Mouse (Mus musculus) liver, embryonic 13.5 days (tissue): ENCODE measurements around the gene Ptgir. TPM values are rescaled to one million over a fixed set of nuclear protein-coding genes. Genes with fewer than 3 reads are reported as not detected.

Source experiments
- ATAC-seq: fragments of 200-750 bp; cut with Nextera tagmentation; 2 replicates; pipeline ENCODE4 v1.8.0; 2017; ENCODE audit warnings: low read depth, mild to moderate bottlenecking, moderate number of reproducible peaks, moderate library complexity
- DNase-seq: peaks from one replicate; pipeline ENCODE4 v3.0.0; 2022
- H3K27ac ChIP-seq: fragments of 300-500 bp; sonication (generic); 2 replicates; pipeline ENCODE4 v1.5.1; 2015; ENCODE audit warnings: moderate library complexity, mild to moderate bottlenecking, inconsistent platforms
- H3K27me3 ChIP-seq: fragments of 300-500 bp; sonication (generic); 2 replicates; pipeline ENCODE4 v1.6.1; 2015; ENCODE audit warnings: mild to moderate bottlenecking, inconsistent platforms
- H3K36me3 ChIP-seq: fragments of 300-500 bp; sonication (generic); 2 replicates; pipeline ENCODE4 v1.6.1; 2015; ENCODE audit warnings: mild to moderate bottlenecking, inconsistent platforms
- H3K4me1 ChIP-seq: fragments of 300-500 bp; sonication (generic); replicated peaks from 2 replicates; pipeline ENCODE4 v1.6.1; 2015; ENCODE audit warnings: inconsistent platforms
- H3K4me2 ChIP-seq: fragments of 300-500 bp; sonication (generic); 2 replicates; pipeline ENCODE4 v1.6.1; 2015; ENCODE audit warnings: inconsistent platforms, mild to moderate bottlenecking, moderate library complexity
- H3K4me3 ChIP-seq: fragments of 300-500 bp; sonication (generic); replicated peaks from 2 replicates; pipeline ENCODE4 v1.5.1; 2015; ENCODE audit warnings: mild to moderate bottlenecking, inconsistent platforms
- H3K9ac ChIP-seq: fragments of 300-500 bp; sonication (generic); 2 replicates; pipeline ENCODE4 v1.6.1; 2015; ENCODE audit warnings: mild to moderate bottlenecking, inconsistent platforms
- H3K9me3 ChIP-seq: fragments of 300-500 bp; sonication (generic); replicated peaks from 2 replicates; pipeline ENCODE4 v1.6.1; 2016; ENCODE audit warnings: inconsistent platforms
- WGBS: fragments of 180-500 bp; shearing (Covaris S2); methylation state at CpG from one replicate; pipeline ENCODE4 v1.1.7; 2015; ENCODE audit not compliant: insufficient replicate concordance; 5-methylcytosine and 5-hydroxymethylcytosine counted together
- polyA plus RNA-seq: library from polyadenylated mRNA; unstranded; fragments of >200 nt; fragmentation: Nextera tagmentation; extraction: Ambion mirVana; gene quantifications from 2 replicates; pipeline ENCODE4 v1.2.1, GENCODE M21; 2015

Ptgir gene
- polyA plus RNA-seq, 1 experiment from 2014 or later, result 1.0 TPM

GRCm38 (mm10) chr7:16923283-16924036 lies 17.2 kb downstream of the Ptgir start:
- H3K9ac ChIP-seq, result peak overlapping the region; percentile 99
- peak overlapping the region; percentile 92 for H3K4me2 ChIP-seq
- H3K4me1 ChIP-seq, result peaks cover 54% of the 10 kb centered on the region
- WGBS, result under 1% methylated on average over 52 of the region's 57 CpGs
- peaks cover 30% of the 10 kb centered on the region for H3K36me3 ChIP-seq
- H3K4me3 ChIP-seq, result peak overlapping the region; percentile 96
- peak overlapping the region; percentile 94 for H3K27ac ChIP-seq
- no peaks in the 10 kb centered on the region for H3K27me3 ChIP-seq
- H3K9me3 ChIP-seq, result no peaks in the 10 kb centered on the region
- ATAC-seq (no peak), DNase-seq (no peak)

- H3K27me3 ChIP-seq, result no peaks in the 10 kb centered on the region
- ATAC-seq, result peak; percentile 85
- peaks cover 46% of the 10 kb centered on the region for H3K4me1 ChIP-seq
- WGBS, result under 1% methylated on average over 62 of the region's 64 CpGs
- peak within 1 kb of the TSS; percentile 94 for H3K27ac ChIP-seq
- H3K4me3 ChIP-seq, result peak within 1 kb of the TSS; percentile 96
- H3K4me2 ChIP-seq, result peak within 1 kb of the TSS; percentile 92
- H3K36me3 ChIP-seq, result peaks cover 23% of the 10 kb centered on the region
- no peaks in the 10 kb centered on the region for H3K9me3 ChIP-seq
- H3K9ac ChIP-seq, result peak within 1 kb of the TSS; percentile 99
- DNase-seq, result peak; percentile 99
These were observed 17.9 kb downstream of the Ptgir start, which contains the start of gene Calm3 for GRCm38 (mm10) chr7:16924037-16924834. Calm3 (minus strand) TSS chr7:16924114.

GRCm38 (mm10) chr7:16928341-16928740 lies 22.1 kb downstream of the Ptgir start:
- ATAC-seq, result no peak
- Histone ChIP-seq H3K9ac (no peak overlapping the region), H3K9me3 (no peaks in the 10 kb centered on the region), H3K4me3 (no peak overlapping the region), H3K36me3 (no peaks in the 10 kb centered on the region), H3K27ac (no peak overlapping the region), H3K27me3 (no peaks in the 10 kb centered on the region), H3K4me1 (peaks cover 10% of the 10 kb centered on the region), H3K4me2 (no peak overlapping the region)
- 23% methylated on average over 2 of the region's 2 CpGs for WGBS
- DNase-seq, result no peak

- Histone ChIP-seq H3K27me3 (peaks cover 5% of the 10 kb centered on the region; the same call in 1 of the 2 replicates), H3K27ac (no peak overlapping the region), H3K4me1 (0 out of 2 replicates have a peak, but pooled peaks cover 2% of the 10 kb centered on the region), H3K4me2 (no peak overlapping the region), H3K4me3 (no peak overlapping the region), H3K9me3 (no peaks in the 10 kb centered on the region), H3K9ac (no peak overlapping the region), H3K36me3 (no peaks in the 10 kb centered on the region)
- DNase-seq, result no peak
- no peak for ATAC-seq
- WGBS, result 7% methylated on average over 1 of the region's 1 CpGs
These were observed 24.6 kb downstream of the Ptgir start for GRCm38 (mm10) chr7:16930850-16931249.

- ATAC-seq, result peak; percentile 42
- H3K4me3 ChIP-seq, result no peak overlapping the region
These were observed 25.8 kb downstream of the Ptgir start for GRCm38 (mm10) chr7:16931968-16932627.

GRCm38 (mm10) chr7:16932704-16933577 lies 26.7 kb downstream of the Ptgir start:
- Histone ChIP-seq H3K4me1 (0 out of 2 replicates have a peak, but pooled peaks cover 2% of the 10 kb centered on the region), H3K27ac (no peak overlapping the region), H3K4me3 (no peak overlapping the region), H3K9ac (no peak overlapping the region), H3K27me3 (peaks cover 5% of the 10 kb centered on the region; the same call in 1 of the 2 replicates), H3K4me2 (no peak overlapping the region), H3K9me3 (no peaks in the 10 kb centered on the region), H3K36me3 (no peaks in the 10 kb centered on the region)
- WGBS, result 34% methylated on average over 14 of the region's 14 CpGs
- ATAC-seq (no peak), DNase-seq (no peak)

More at GRCm38 (mm10) chr7:16931968-16932627, 25.8 kb downstream of the Ptgir start:
- no peaks in the 10 kb centered on the region for H3K9me3 ChIP-seq
- 19% methylated on average over 14 of the region's 14 CpGs for WGBS
- no peak overlapping the region for H3K27ac ChIP-seq
- no peak overlapping the region for H3K4me2 ChIP-seq
- no peak overlapping the region for H3K9ac ChIP-seq
- H3K4me1 ChIP-seq, result 0 out of 2 replicates have a peak, but pooled peaks cover 2% of the 10 kb centered on the region
- H3K27me3 ChIP-seq, result peaks cover 5% of the 10 kb centered on the region; the same call in 1 of the 2 replicates
- DNase-seq, result peak; percentile 54
- H3K36me3 ChIP-seq, result no peaks in the 10 kb centered on the region

GRCm38 (mm10) chr7:16937312-16937711 lies 31.0 kb downstream of the Ptgir start:
- H3K4me3 ChIP-seq, result no peak overlapping the region
- ATAC-seq, result no peak

GRCm38 (mm10) chr7:16938117-16938791 lies 32.0 kb downstream of the Ptgir start:
- Histone ChIP-seq H3K27me3 (peaks cover 33% of the 10 kb centered on the region), H3K9me3 (no peaks in the 10 kb centered on the region), H3K27ac (no peak overlapping the region), H3K9ac (no peak overlapping the region), H3K36me3 (no peaks in the 10 kb centered on the region), H3K4me3 (no peak overlapping the region), H3K4me2 (no peak overlapping the region), H3K4me1 (no peaks in the 10 kb centered on the region)
- 58% methylated on average over 17 of the region's 17 CpGs for whole genome bisulfite sequencing
- DNase-seq (no peak), ATAC-seq (no peak)

More at GRCm38 (mm10) chr7:16937312-16937711, 31.0 kb downstream of the Ptgir start:
- H3K27me3 ChIP-seq, result peaks cover 24% of the 10 kb centered on the region
- no peaks in the 10 kb centered on the region for H3K9me3 ChIP-seq
- no peaks in the 10 kb centered on the region for H3K36me3 ChIP-seq
- H3K9ac ChIP-seq, result no peak overlapping the region
- no peak overlapping the region for H3K27ac ChIP-seq
- 39% methylated on average over 4 of the region's 4 CpGs for WGBS
- 0 out of 2 replicates have a peak, but pooled peaks cover 2% of the 10 kb centered on the region for H3K4me1 ChIP-seq
- H3K4me2 ChIP-seq, result no peak overlapping the region
- no peak for DNase-seq

GRCm38 (mm10) chr7:16940292-16940691 lies 34.0 kb downstream of the Ptgir start:
- Histone ChIP-seq H3K27me3 (peaks cover 49% of the 10 kb centered on the region), H3K9me3 (no peaks in the 10 kb centered on the region), H3K9ac (no peak overlapping the region), H3K36me3 (no peaks in the 10 kb centered on the region), H3K4me3 (no peak overlapping the region), H3K27ac (no peak overlapping the region), H3K4me2 (no peak overlapping the region), H3K4me1 (0 out of 2 replicates have a peak, but pooled peaks cover 6% of the 10 kb centered on the region)
- 53% methylated on average over 7 of the region's 7 CpGs for WGBS
- ATAC-seq (no peak), DNase-seq (no peak)

- H3K4me1 ChIP-seq, result peaks cover 17% of the 10 kb centered on the region; the same call in 1 of the 2 replicates
- ATAC-seq, result no peak
- no peaks in the 10 kb centered on the region for H3K36me3 ChIP-seq
- H3K27me3 ChIP-seq, result peaks cover 74% of the 10 kb centered on the region
- H3K9me3 ChIP-seq, result no peaks in the 10 kb centered on the region
- H3K9ac ChIP-seq, result no peak overlapping the region
- no peak overlapping the region for H3K27ac ChIP-seq
- DNase-seq, result no peak
- H3K4me2 ChIP-seq, result no peak overlapping the region
- 45% methylated on average over 4 of the region's 4 CpGs for WGBS
- no peak overlapping the region for H3K4me3 ChIP-seq
These were observed 36.6 kb downstream of the Ptgir start for GRCm38 (mm10) chr7:16942861-16943260.
